Mouse (Mus musculus) embryonic fibroblast, embryonic 13.5 days (primary cell): Measurements from ENCODE around the gene Blvra.

ENCODE experiments used
- CTCF ChIP-seq: IDR thresholded peaks from 2 replicates; pipeline ENCODE4 v1.5.1; 2011; ENCODE audit warnings: mild to moderate bottlenecking, control low read depth, low read length, moderate library complexity, borderline replicate concordance; ENCODE audit not compliant: insufficient read depth
- POLR2A ChIP-seq: IDR thresholded peaks from 2 replicates; pipeline ENCODE4 v1.6.1; 2011; ENCODE audit warnings: low read depth, mild to moderate bottlenecking, control low read depth, low read length, moderate library complexity

- no peak for TF ChIP-seq CTCF
- no peak for TF ChIP-seq POLR2A
These were observed 38.5 kb downstream of the Blvra start for GRCm38 (mm10) chr2:127108986-127109385.
